Mouse (Mus musculus): ENCODE results near the gene Gm47969.
"Not testable (repeated sequence)": the region's sequence is repeated elsewhere in the genome, so short reads cannot be mapped to it uniquely, and the experiment has no call there.

The Gm47969 gene

DNA sequence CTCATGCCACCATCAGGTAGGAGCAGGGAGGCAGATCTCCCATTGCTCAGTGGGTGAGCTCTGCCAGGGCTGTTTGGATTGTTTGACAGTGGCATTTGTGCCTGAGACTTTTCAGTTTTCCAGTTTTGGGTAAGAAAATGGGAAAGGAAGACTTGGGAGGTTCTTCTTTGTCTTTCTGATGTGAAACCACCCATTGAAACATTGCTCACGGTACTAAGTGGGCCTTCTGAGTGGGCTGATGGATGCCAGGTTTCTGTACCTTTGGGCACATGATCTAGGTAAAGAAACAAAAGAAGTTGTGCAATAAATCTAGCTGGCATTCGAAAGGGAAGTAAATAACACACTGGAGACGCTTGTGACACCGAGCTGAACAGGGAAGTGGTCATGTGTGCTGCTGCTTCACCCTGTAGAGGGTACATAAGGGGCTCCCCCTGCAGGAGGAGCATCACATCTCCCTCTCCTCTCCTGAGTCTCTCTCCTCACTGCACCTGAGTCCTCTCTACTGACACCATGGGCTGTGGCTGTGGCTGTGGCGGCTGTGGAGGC is at the start of gene Gm47969:
Gene Gm47969 (plus strand): TSS at position 51 of the 546 bp plus-strand sequence.
- DNase-seq (ENCODE audit: low spot score), result no peak

DNA sequence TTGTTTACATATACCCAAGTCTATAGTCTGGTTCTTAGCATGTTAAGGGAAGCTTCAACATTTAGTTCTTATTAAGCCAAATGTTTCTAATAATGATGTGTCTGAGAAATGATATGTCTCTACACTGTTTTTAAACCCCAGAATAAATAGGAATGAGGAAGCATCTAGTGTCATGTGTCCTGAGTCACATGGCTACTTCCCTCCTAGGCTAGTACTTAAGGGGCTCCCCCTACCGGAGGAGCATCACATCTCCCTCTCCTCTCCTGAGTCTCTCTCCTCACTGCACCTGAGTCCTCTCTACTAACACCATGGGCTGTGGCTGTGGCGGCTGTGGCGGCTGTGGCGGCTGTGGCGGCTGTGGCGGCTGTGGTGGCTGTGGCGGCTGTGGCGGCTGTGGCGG is 44.4 kb upstream of the Gm47969 start, which contains the start of gene Gm47959:
Gene Gm47959 (plus strand): TSS at position 243 of the 400 bp plus-strand sequence.
- DNase-seq (ENCODE audit: low spot score), result not testable (repeated sequence)

DNA sequence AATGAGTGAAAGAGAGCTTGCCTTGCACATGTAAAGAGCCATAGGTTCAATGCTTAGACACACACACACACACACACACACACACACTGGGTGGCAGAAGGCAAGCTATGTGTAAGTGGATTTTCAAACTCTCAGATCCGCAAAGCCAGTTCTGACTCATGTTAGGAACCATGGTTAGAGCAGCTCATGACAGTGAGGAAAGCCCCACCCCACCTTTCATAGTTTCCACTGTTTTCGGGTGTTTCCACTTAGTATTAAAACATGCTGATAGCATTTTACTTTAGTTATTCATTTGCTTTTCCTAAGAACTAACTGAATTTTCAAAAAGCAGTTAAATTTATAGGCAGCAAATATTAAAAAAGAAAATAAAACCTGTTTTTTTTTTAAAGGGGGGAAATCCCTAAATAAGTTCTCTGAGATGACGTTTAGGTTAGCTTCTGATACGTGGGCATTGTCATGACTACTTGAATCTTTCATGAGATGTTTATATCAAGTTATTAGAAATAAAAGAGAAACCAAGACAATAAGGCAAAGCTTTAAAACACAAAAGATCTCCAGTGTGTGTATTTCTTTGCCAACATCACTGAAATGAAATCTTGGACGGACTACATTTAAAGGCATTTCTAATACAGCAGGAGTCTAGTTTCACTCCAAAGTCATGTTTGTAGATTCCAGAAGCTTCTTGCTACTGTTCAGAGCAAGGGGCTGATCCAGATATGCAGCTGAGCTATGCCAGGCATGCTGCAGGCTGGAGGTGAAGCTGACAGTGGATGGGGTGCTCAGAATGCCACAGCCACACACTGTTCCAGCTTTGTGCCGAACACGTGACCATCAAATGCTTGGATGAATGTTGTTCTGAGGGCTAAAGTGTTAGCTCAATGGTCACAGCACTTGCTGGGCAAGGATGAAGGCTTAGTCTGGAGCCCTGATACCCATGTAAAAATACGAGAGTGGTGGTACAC is 38.2 kb upstream of the Gm47969 start:
- DNase-seq (ENCODE audit: low spot score), result no peak

GRCm38 (mm10) chr1:83007471-83007870 is 37.3 kb upstream of the Gm47969 start:
- DNase-seq (ENCODE audit: low spot score), result no peak

DNA sequence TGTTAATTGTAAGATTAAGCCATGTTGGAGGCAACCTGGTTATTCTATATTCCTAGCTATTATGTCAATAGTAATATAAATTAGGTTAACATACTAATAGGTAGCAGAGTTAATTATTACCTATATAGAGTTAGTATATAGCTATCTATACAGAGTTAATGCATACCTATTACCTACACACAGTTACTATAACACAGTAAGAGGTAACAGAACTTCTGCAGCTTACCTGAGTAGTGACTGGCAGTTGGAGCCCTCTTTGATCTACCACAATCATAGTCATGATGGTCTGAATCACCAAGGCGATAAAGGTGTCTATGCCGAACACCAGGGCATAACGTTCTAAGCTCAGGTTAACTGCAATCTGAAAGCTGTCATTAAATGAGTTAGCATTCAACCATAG is 30.3 kb upstream of the Gm47969 start:
- no peak for DNase-seq (ENCODE audit: low spot score)

- DNase-seq (ENCODE audit: low spot score), result no peak
Observed at GRCm38 (mm10) chr1:83015329-83015879, 29.3 kb upstream of the Gm47969 start.

DNA sequence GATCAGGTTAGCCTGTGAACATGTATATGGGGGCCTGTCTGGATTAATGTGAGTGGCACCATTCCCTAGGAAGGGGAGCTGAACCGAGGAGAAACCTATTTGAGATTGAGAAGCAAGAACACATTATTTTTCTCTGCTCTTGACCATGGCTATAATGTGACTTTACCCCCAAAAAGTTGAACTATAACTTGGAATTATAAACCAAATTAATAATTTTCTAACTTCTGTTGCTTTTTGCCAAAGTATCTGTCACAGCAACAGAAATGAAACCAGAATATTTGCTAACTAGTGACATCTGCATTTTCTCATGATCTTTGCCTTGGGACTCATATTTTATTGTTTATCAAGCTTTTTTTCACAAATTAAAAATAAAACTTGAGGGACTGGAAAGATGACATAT is 28.2 kb upstream of the Gm47969 start:
- DNase-seq (ENCODE audit: low spot score), result no peak

DNA sequence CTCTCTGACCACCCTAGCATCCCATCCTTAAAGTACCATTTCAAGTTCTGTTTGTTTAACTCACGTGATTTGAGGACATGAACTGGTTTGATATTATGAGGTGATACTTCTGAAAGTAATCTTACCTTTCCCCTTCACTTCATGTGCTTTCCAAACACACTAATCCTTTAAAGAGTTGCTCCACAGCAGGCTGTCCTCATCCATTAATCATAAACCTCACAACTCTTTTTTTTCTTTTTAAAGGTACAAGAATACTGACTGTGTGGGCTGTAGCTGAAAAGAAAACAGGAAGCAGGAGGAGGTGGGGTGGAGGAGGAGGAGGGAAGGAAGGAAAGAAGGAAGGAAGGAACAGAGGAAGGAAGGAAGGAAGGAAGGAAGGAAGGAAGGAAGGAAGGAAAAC is 12.8 kb upstream of the Gm47969 start:
- DNase-seq (ENCODE audit: low spot score), result no peak

- no peak for DNase-seq (ENCODE audit: low spot score)
Observed at GRCm38 (mm10) chr1:83032508-83032907, 12.2 kb upstream of the Gm47969 start.

GRCm38 (mm10) chr1:83034509-83034908 is 10.2 kb upstream of the Gm47969 start:
- DNase-seq (ENCODE audit: low spot score), result no peak

GRCm38 (mm10) chr1:83036892-83037667 is 7.7 kb upstream of the Gm47969 start:
- no peak for DNase-seq (ENCODE audit: low spot score)

- peak; percentile 71 for DNase-seq (ENCODE audit: low spot score)
Observed at GRCm38 (mm10) chr1:83038109-83038672, 6.5 kb upstream of the Gm47969 start, which contains the start of gene Slc19a3. TSS of gene Slc19a3 (minus strand) at chr1:83038448.

DNA sequence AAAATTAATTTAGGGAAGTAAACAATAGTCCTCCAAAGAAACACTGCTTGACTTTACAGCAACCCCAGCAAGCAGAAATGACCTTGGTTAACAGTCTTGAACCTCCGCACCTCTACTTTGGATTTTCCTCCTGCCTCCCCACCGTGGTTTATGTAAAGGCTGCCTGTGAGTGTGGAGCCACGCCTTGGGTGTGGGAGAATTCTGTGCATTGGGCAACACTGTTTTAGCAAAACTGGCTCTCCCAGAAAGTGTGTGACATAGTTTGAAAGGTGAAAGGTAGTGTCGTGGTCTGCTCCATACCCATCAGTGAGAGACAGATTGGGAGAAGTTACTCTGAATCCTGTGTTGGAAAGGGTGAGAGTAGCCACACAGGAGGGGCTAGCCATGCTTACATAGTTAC is 5.7 kb upstream of the Gm47969 start:
- DNase-seq (ENCODE audit: low spot score), result no peak

DNA sequence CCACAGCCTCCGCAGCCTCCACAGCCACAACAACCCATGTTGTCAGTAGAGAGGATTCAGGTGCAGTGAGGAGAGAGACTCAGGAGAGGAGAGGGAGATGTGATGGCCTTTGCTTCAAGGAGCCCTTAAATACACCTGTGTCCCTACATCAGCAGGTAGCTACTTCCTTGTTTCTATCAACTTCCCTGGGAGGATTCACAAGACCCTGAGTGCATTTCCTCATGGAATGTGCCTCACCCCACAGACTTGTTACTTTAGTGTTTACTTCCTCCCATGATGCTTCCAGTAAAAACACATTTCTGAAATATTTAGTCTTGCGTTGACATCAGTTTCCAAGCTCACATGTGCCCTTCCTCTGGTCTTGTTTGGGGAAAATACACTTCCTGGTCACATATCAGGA is 2.4 kb upstream of the Gm47969 start, which contains the start of gene Krtap28-10:
Gene Krtap28-10 (minus strand): TSS at position 101 of the 400 bp plus-strand sequence.
- DNase-seq (ENCODE audit: low spot score), result no peak

- peak; percentile 16 for DNase-seq (ENCODE audit: low spot score)
Observed at GRCm38 (mm10) chr1:83058481-83058880, 13.7 kb downstream of the Gm47969 start.

GRCm38 (mm10) chr1:83059278-83059677 is 14.5 kb downstream of the Gm47969 start, which contains the start of gene A030005K14Rik:
TSS of gene A030005K14Rik (minus strand) at chr1:83059378.
- DNase-seq (ENCODE audit: low spot score), result no peak

DNA sequence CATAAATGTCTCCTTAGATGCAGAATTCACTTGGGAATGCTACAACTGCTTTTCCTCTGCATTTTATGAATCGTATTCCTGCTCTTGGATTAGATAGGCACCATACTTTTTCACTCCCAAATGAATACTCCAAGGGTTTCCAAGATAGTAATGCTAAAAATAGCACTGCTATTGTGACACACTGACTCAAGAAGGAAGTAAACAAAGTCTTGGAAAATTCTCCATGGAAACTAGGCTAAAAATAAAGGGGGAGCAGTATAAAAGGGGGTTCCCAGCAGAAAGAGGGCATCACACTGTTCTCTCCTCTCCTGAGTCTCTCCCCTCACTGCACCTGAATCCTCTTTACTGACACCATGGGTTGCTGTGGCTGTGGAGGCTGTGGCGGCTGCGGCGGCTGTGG is 15.9 kb downstream of the Gm47969 start, which contains the start of gene Krtap28-13:
Gene Krtap28-13 (plus strand): TSS at position 288 of the 400 bp plus-strand sequence.
- no peak for DNase-seq (ENCODE audit: low spot score)

DNA sequence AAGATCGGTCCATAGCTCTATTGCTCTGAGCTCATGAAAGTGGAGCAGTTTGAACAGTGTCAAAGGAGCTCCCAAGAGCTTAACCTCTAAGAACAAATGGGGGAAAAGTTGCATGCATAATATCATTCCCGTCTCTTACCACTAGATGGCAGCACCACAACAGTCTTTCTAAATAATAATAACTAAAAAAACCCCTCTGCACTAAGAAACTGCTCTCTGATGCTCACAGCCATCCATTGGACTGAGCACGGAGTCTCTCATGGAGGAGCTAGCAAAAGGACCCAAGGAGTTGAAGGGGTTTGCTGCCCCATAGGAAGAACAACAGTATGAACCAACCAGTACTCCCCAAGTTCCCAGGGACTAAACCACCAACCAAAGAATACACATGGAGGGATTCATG is 20.1 kb downstream of the Gm47969 start:
- DNase-seq (ENCODE audit: low spot score), result peak; percentile 77

- DNase-seq (ENCODE audit: low spot score), result no peak
Observed at GRCm38 (mm10) chr1:83066577-83066976, 21.8 kb downstream of the Gm47969 start.

GRCm38 (mm10) chr1:83067205-83067604 is 22.5 kb downstream of the Gm47969 start:
- DNase-seq (ENCODE audit: low spot score), result no peak

GRCm38 (mm10) chr1:83075526-83076189 is 30.9 kb downstream of the Gm47969 start:
- no peak for DNase-seq (ENCODE audit: low spot score)
